Mouse (Mus musculus): ENCODE data around the gene Foxred2.
A peak's percentile ranks its signal among the peaks of the same experiment; 100 is the strongest.

The Foxred2 gene

GRCm38 (mm10) chr15:77956404-77956901, at the start of gene Foxred2:
Gene Foxred2 (minus strand): TSS chr15:77956722.
- peak; percentile 86 for DNase-seq (ENCODE audit: low spot score)

DNA sequence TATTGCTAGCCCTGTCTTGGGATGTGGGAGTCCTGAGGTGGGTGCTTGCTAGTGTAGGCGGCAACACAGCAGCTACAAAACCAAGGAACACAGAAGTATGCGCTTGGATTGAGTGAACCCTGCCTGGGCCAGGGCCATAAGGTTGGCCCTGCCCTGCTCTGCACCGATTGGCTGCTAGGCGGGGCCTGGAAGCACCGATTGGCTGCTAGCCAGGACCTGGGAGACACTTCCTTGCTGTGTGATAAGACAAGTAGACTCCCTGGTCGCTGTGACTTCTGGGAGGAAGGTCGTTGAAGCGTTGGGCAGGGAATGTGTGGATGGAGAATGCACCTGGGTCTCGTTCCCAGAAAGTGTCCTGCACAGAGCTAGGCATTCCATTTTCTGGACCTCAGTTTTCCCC, 47.4 kb upstream of the Foxred2 start:
- no peak for DNase-seq (ENCODE audit: low spot score)

DNA sequence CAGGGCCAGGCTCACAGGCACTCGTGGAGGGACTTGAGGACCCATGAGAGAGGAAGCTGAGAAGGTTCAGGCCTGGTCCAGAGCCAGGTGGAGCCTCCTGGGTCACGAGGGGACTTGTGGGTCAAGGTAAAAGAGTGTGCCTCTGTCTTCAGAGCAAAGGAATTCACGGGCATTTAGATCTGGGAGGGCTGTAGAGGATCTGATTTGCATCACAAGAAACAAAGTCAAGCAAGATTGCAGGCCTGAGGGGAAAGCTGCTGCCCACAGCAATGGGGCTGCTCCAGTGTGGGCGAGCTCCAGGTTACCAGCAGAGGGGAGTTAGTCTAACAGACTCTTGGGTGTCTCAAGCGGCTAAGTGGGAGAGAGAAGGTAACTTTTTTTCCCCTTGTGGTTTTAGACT, 44.9 kb upstream of the Foxred2 start:
- no peak for DNase-seq (ENCODE audit: low spot score)

GRCm38 (mm10) chr15:77988541-77988940, 32.0 kb upstream of the Foxred2 start:
- DNase-seq (ENCODE audit: low spot score), result no peak

DNA sequence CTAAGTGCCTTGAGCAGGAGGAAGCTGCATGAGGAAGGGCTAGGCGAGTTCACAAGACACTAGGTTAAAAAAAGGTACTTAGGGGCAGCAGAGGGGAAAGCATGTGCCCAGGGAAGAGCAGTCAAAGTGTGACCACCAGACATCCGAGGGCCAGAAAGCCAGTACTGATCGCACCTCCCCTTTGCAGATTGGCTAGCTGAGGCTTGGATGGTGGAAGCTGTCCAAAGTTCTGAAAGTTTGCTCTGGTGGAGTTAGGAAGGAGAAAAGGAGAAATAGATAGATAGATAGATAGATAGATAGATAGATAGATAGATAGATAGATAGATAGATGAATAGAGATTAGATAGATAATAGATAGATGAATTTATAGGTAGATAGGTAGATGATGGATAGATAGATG, 26.9 kb upstream of the Foxred2 start:
- DNase-seq (ENCODE audit: low spot score), result no peak

DNA sequence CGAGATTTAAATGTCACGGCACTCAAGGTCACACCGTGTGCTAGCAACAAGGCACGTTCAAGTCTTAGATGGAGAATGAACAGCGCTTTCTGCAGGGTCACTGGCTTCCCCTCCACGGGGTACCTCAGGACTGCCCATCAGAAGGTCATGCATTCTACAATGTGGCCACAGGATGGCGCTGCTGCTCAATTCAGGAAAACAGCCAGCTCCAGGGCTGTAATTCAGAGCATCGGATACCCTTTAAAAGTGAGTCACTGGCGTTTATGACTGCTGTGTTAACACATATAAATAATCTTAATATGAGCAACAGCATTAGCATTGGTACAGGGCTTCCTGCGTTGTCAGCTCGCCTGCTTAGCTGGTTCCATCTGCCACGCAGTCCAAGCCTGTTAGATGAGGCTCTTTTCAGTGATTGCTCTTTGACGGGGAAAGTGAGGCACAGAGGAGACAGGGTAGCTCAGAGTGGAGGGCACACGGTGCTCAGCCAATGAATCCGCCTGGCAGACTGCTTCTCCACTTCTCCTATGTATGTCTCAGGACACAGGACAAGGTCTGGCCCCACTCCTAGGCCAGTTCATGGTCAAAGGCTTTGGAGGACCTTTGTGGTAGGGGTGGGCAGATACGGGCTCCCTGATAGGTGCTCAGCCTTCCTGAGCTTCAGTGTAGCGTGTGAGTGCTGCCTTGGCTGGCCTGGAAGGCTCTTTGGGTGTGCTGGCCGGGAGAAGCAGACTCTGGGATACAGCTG, 25.8 kb upstream of the Foxred2 start:
- peak; percentile 81 for DNase-seq (ENCODE audit: low spot score)

- no peak for DNase-seq (ENCODE audit: low spot score)
Measured at GRCm38 (mm10) chr15:77981181-77981680, 24.7 kb upstream of the Foxred2 start.

- DNase-seq (ENCODE audit: low spot score), result no peak
Measured at GRCm38 (mm10) chr15:77979427-77979865, 22.9 kb upstream of the Foxred2 start.

DNA sequence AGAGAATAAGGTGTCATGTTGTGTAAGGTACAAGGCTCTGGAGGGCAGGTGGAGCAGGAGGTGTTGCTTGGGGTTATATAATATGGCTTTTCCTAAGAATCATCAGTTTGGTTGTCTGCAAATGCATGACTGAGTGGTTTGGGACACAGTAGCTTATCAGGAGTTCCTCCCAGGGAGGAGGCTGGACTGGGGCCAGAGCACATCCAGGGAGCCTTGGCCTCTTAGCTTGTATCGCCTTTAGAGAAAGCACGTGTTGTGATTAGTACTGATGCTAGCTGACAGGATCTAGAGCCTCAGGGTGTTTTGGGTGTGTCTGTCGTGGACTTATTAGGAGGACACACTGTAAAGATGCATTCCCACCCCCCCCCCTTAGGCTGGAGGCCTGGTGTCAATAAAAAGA, 21.1 kb upstream of the Foxred2 start:
- DNase-seq (ENCODE audit: low spot score), result no peak

DNA sequence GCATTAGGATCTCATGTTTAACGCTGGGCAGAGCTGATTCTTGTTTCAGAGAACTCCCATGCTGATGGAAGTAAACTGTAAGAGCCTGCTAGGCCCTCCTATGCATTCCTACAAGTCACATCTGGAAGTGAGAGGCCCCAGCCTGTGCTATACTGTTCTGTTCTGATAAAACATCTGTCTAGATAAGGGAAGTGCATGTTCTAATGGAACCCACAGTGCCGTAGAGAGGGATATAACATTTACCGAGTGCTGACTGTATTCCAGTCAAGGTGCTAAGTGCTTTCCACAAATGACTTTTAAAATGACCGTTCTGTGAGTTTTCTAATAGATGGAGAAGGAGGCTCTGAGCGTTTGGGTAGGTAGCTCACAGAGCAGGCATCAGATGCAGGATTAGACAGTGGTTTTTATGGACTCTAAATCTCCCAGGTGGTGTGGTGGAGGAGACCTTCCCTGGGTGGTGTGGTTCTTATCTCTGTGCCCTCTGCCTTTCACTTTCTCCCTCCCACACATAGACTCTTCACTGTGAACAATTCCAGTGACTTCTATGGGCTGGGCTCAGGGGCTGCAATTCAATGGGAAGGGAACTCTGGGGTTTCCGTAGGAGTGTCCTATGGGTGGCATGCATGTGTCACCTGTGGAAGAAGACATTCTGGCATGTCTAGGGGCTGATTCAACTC, 17.8 kb upstream of the Foxred2 start:
- no peak for DNase-seq (ENCODE audit: low spot score)

GRCm38 (mm10) chr15:77970470-77971292, 14.2 kb upstream of the Foxred2 start, which contains the start of gene Eif3d:
Gene Eif3d (minus strand): TSS chr15:77970813.
- peak; percentile 99 for DNase-seq (ENCODE audit: low spot score)

- no peak for DNase-seq (ENCODE audit: low spot score)
Measured at GRCm38 (mm10) chr15:77969940-77970469, 13.5 kb upstream of the Foxred2 start.

DNA sequence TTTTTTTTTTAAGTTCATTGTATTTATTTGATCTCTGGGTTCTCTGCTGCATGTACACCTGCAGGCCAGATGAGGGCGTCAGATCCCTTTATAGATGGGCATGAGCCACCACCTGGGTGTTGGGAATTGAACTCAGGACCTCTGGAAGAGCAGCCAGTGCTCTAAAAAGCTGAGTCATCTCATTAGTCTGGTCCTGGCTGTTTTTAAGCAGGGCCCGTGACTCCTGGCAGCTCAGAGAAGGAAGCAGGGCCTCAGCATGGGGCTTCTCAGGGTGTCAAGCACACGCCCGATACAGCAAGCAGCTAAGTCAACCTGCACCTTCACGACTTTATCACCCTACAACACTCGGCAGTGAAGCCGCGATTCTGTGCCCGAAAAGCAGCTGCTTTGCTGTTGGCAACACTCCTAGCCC, 8.6 kb upstream of the Foxred2 start:
- no peak for DNase-seq (ENCODE audit: low spot score)

DNA sequence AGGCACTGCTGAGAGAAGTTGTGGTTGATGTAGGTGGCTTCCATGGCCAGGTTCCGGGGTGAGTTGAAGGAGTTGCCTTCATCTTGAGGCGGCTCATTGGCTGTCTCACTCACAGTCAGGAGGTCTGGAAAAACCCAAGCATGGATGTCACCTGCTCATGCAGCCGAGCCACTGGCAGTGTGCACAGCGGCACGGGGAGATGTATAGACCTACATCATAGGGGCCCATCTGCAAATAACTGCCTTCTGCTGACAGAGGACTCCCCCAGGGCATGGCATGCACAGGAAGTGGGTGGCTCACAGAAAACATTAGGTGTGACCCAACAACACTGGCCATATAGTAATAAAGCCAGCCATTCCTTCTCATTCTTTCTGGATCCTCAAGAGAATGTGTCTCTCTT, 5.9 kb upstream of the Foxred2 start:
- no peak for DNase-seq (ENCODE audit: low spot score)

GRCm38 (mm10) chr15:77960693-77961092, 4.2 kb upstream of the Foxred2 start:
- DNase-seq (ENCODE audit: low spot score), result no peak

DNA sequence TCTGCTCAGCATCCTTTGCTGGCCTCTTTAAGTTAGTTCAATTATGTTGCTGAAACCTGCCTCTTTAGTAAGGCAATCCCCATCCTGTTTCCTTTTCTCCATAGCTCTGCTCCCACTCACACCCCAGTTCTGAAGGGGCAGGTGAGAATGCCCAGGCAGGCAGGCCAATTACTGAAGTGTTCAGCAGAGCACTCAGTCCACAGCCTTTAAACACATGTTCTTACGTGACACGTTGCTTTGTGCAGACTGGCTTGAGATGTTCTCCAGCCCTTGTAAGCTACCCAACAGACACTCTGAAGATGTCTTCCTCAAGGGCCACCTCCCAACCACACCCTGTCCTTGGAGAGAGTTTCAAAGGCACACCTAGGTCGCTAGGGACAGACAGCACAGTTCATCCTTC, 1.5 kb upstream of the Foxred2 start:
- DNase-seq (ENCODE audit: low spot score), result no peak

DNA sequence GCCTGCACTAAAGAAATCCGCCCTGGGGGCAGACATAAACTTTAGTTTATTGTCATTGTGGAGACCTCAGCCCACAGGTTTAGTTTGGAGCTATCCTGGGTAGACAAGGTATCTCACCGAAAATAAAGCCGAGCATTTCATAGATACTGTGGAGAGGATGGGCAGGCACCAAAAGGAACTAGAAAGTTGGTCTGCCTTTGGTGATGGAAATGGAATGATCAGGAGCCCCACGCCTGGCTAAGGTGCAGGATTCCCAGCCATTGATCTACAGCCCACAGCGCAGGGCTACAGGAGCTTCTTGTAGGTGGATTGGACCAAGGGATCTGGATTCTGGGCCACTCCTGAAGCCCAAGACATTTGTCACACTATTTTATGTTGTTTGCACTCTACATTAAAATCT, 1.1 kb upstream of the Foxred2 start:
- DNase-seq (ENCODE audit: low spot score), result no peak

DNA sequence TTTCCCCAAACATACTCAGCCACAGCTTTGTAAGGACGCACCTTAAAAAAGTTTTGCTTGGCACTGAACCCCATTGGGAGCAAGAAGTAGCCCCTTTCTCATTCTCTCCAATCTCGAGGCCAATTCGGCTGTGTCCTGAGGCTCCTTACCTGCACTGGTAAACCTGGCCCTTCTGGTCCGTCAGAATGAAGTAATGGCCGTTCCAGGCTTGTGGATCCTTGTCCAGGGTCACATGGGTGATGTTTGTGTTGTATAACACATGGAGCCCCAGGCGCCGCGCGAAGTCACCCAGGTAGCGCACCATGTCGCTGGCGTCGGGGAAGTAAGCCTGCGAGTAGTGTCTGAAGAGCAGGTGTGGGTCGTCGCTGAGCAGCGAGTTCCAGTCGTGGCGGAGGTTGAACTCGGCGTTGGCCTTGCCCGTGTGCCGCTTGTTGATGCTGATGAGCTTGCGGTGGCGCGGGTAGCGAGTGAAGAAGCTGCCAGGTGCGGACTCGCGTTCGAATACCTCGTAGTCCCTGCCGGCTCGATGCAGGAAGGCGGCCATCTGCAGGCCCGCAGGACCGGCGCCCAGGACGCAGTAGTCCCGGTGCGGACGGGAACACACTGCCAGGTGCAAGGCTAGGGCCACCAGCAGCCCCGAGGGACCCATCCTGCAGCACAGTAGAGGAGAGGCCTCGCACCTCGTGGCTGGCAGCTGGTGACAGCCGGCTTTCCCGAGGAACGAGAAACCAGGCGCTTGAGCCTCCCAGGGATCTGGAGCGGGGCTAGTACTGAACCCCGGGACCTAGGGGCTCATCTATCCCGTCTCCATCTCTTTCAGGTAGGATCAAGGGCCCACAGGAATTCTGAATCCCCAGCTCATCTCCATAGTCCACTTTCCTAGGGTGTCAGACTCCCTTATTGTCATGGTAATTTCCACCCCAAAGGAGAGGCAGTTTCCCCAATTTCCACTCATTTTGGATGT, 800 bp downstream of the Foxred2 start:
- DNase-seq (ENCODE audit: low spot score), result no peak

GRCm38 (mm10) chr15:77954362-77954761, 2.2 kb downstream of the Foxred2 start:
- DNase-seq (ENCODE audit: low spot score), result no peak

DNA sequence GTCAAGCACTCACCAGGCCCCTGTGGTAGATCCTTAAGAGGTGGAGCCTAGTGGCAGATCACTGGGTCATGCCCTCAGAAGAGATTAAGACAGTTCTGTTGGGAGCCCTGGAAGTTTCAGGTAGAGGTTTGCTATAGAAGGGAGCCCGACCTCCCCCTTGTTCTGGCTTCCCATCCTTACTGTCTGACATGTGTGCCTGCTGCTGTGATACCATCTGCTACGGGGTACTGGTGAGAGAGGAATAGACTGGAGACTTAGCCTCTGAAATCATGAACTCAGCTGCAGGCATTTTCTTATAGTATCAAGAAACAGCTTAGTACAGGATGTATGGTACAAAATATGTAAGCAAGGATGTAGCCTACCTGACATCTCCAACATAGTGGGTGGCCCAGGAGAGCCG, 3.6 kb downstream of the Foxred2 start:
- no peak for DNase-seq (ENCODE audit: low spot score)

DNA sequence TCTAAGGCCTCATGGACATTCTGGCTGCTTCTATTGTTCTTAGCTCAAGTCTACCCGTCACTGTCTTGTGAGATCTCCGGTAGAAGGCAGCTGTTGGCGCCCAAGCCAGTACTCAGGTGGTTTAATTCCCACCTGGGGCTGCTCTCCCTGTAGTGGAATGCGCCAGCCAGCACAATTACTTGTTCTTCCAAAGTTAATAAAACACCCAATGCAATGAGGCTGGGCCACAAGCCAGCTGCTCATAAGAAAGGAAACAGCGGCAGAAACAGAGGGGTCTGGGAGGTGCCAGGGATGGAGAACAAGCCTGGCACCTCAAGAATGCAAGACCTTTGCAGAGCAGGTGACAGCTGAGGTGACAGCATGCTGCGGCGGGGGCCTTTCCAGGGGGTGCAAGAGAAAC, 7.5 kb downstream of the Foxred2 start:
- no peak for DNase-seq (ENCODE audit: low spot score)
